Mouse (Mus musculus) C2C12 (cell line): ENCODE results near the gene Apc2. TPM values are rescaled to one million over a fixed set of nuclear protein-coding genes. Genes with fewer than 3 reads are reported as not detected.

Experiments used
- H3K27me3 ChIP-seq: one replicate; pipeline ENCODE4 v1.6.1; 2011; ENCODE audit not compliant: control insufficient read depth, insufficient read depth, insufficient read length
- H3K36me3 ChIP-seq: one replicate; pipeline ENCODE4 v1.6.1; 2011; ENCODE audit not compliant: control insufficient read depth, insufficient read depth
- H3K4me3 ChIP-seq: one replicate; pipeline ENCODE4 v1.5.1; 2011; ENCODE audit warnings: mild to moderate bottlenecking, control low read depth; ENCODE audit not compliant: poor library complexity, insufficient read depth, severe bottlenecking
- H3K79me2 ChIP-seq: one replicate; pipeline ENCODE4 v1.6.1; 2011; ENCODE audit not compliant: control insufficient read depth, insufficient read depth
- H3K79me3 ChIP-seq: one replicate; pipeline ENCODE4 v1.6.1; 2011; ENCODE audit warnings: low read depth, control low read depth
- H3ac ChIP-seq: one replicate; pipeline ENCODE3; 2011; ENCODE audit warnings: low read depth; ENCODE audit not compliant: control insufficient read depth, insufficient read length
- CEBPB ChIP-seq: IDR thresholded peaks from one replicate; pipeline ENCODE4 v1.6.1; 2011; ENCODE audit warnings: low read depth, mild to moderate bottlenecking, control low read depth, moderate library complexity
- CTCF ChIP-seq: IDR thresholded peaks from one replicate; pipeline ENCODE4 v1.5.1; 2011; ENCODE audit not compliant: control insufficient read depth, insufficient read depth, insufficient read length
- FOSL1 ChIP-seq: IDR thresholded peaks from one replicate; pipeline ENCODE4 v1.8.0; 2011; ENCODE audit warnings: mild to moderate bottlenecking, low read length; ENCODE audit not compliant: poor library complexity, insufficient read depth, severe bottlenecking
- MAX ChIP-seq: IDR thresholded peaks from one replicate; pipeline ENCODE4 v1.6.1; 2011; ENCODE audit warnings: mild to moderate bottlenecking, control low read depth
- MYOD1 ChIP-seq: IDR thresholded peaks from one replicate; pipeline ENCODE4 v1.6.1; 2011; ENCODE audit warnings: low read depth; ENCODE audit not compliant: control insufficient read depth, insufficient read length
- MYOG ChIP-seq: IDR thresholded peaks from one replicate; pipeline ENCODE4 v1.6.1; 2011; ENCODE audit not compliant: control insufficient read depth, insufficient read length; ENCODE audit errors: extremely low read depth
- USF1 ChIP-seq: IDR thresholded peaks from one replicate; pipeline ENCODE4 v1.6.1; 2011; ENCODE audit warnings: low read depth, mild to moderate bottlenecking, control low read depth, moderate library complexity
- polyA plus RNA-seq: library from polyadenylated mRNA; unstranded; fragments of >200 nt; fragmentation: generic; extraction: Trizol; gene quantifications from one replicate; pipeline ENCODE4 v1.2.1, GENCODE M21; 2012; ENCODE audit warnings: missing spikeins

The Apc2 gene
- polyA plus RNA-seq, 1 experiment, result 0.20 TPM

DNA sequence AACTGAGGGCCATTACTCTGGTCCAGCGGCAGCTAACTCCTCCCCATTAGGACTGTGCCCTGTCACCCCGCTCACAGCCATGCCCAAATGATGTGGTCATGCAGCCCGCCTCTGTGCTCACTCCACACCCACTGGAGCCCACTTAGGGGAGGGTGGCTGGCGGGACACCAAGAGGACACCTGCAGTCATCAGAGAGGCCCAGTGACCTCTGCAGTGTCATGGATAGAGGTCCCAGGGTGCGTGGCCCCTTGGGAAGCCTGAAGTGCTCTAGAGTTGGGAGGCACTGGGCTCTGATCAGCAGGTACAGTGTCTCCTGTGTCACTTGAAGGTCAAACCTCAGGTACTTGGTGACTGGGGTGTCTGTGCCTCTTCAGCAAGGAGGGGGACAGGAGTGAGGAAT lies 1.0 kb downstream of the Apc2 start:
- Histone ChIP-seq H3K4me3 (no peak overlapping the region), H3K27me3 (peaks cover 31% of the 10 kb centered on the region)

GRCm38 (mm10) chr10:80297526-80298133 lies 1.9 kb downstream of the Apc2 start:
- Histone ChIP-seq H3ac (no peak overlapping the region), H3K36me3 (peaks cover 29% of the 10 kb centered on the region), H3K4me3 (no peak overlapping the region), H3K79me2 (peaks cover 26% of the 10 kb centered on the region), H3K27me3 (peaks cover 31% of the 10 kb centered on the region), H3K79me3 (peaks cover 15% of the 10 kb centered on the region)
- no peak for TF ChIP-seq CTCF
- TF ChIP-seq MYOD1, result no peak

More for the DNA sequence above, 1.0 kb downstream of the Apc2 start:
- peaks cover 17% of the 10 kb centered on the region for H3K79me3 ChIP-seq
- peaks cover 31% of the 10 kb centered on the region for H3K79me2 ChIP-seq
- peaks cover 29% of the 10 kb centered on the region for H3K36me3 ChIP-seq
- TF ChIP-seq FOSL1 (no peak), CTCF (no peak)
- H3ac ChIP-seq, result no peak overlapping the region

DNA sequence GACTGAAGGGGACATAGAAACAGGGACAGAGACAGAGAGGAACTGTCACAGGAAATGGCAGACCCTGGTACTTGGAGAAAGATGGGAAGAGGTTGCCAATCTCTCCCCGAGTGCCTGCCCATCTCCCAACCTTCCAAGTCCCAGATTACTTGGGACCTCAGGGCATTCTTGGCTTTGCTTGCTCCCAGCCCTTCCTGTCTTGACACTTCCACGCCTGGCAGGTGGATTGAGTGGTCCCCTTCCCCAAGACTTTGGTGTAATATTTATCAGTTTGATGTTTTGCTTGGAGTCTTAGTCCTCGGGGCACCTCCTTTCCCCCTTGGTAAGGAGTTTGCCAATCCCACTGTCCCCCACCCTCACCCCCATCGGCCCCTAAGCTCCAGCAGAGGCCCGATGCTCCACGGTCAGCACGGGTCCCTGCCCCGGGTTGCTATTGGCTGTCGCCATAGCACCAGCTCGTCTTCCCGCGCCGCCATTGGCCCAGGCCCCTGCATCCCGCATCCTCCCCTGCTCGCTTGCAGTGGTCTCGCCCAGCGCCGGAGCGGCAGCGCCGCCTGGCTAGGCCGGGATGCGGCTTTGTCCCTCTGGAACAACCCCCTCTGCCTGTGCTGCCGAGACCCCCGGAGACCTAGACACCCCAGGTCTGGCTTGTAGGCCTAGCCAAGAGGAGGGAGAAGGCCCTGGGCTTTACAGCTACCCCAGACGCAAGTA lies 2.9 kb downstream of the Apc2 start:
- H3K27me3 ChIP-seq, result peaks cover 31% of the 10 kb centered on the region
- peaks cover 18% of the 10 kb centered on the region for H3K36me3 ChIP-seq
- H3K79me3 ChIP-seq, result peaks cover 4% of the 10 kb centered on the region
- TF ChIP-seq CTCF, result no peak
- TF ChIP-seq MYOD1, result no peak
- TF ChIP-seq MYOG, result no peak
- TF ChIP-seq CEBPB, result no peak
- TF ChIP-seq FOSL1, result no peak
- no peak for TF ChIP-seq USF1
- TF ChIP-seq MAX, result no peak
- peaks cover 15% of the 10 kb centered on the region for H3K79me2 ChIP-seq
- no peak overlapping the region for H3ac ChIP-seq
- no peak overlapping the region for H3K4me3 ChIP-seq

GRCm38 (mm10) chr10:80299301-80299700 lies 3.5 kb downstream of the Apc2 start:
- TF ChIP-seq MAX, result no peak
- TF ChIP-seq MYOG, result no peak
- no peak for TF ChIP-seq CEBPB
- no peak for TF ChIP-seq FOSL1
- no peak for TF ChIP-seq CTCF
- no peak for TF ChIP-seq MYOD1
- TF ChIP-seq USF1, result no peak
- H3K27me3 ChIP-seq, result peaks cover 31% of the 10 kb centered on the region
- H3K4me3 ChIP-seq, result no peak overlapping the region
- H3K79me2 ChIP-seq, result peaks cover 9% of the 10 kb centered on the region
- peaks cover 12% of the 10 kb centered on the region for H3K36me3 ChIP-seq
- no peaks in the 10 kb centered on the region for H3K79me3 ChIP-seq
- no peak overlapping the region for H3ac ChIP-seq

DNA sequence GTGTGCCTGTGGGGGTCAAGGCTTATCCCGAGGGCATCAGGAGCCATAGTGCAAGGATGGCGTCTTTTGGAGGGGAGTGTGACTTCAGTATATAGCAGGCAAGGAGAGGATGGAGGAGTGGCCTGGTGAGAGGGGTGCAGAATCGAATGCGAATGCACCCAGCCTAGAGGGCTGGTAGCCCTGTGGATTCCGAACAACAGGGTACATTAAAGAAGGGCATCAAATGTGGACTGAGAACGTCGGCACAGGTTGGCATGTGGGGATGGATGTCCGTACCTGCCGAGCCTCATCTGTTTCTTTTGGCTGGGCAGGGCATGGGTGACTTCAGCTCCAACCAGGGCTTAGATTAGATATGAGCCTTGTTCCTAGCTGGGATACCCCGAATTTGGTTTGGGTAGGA lies 4.0 kb downstream of the Apc2 start:
- peaks cover 4% of the 10 kb centered on the region for H3K79me2 ChIP-seq
- no peak overlapping the region for H3K4me3 ChIP-seq
- TF ChIP-seq MAX (no peak), MYOG (no peak), CTCF (no peak), USF1 (no peak), MYOD1 (no peak), FOSL1 (no peak), CEBPB (no peak)
- no peak overlapping the region for H3ac ChIP-seq
- peaks cover 7% of the 10 kb centered on the region for H3K36me3 ChIP-seq
- H3K27me3 ChIP-seq, result peaks cover 32% of the 10 kb centered on the region
- H3K79me3 ChIP-seq, result no peaks in the 10 kb centered on the region

DNA sequence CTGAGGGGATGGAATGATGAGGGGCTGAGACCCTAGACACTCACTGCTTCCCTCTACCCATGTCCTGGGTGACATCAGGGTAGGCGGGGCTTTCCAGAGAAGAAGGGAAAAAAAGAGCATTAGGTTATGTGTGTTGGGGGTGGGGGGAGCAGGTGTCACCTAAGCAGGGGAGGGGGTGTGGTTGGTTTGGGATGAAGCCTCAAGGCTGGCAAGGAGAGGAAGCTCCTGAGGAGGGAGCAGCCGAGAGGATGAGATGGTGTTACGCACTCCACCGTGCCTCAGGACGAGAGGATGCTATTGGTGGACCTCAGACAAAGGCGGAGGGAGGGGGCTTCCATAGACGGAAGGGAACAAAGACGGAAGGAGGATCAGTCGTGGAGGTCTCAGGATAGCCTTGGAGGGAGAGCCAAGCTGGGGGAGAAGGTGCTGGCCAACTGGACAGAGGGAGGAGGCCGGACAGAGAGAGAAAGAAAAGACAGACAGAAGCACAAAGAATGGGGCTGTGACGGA lies 5.0 kb downstream of the Apc2 start:
- H3K36me3 ChIP-seq, result no peaks in the 10 kb centered on the region
- no peaks in the 10 kb centered on the region for H3K79me2 ChIP-seq
- peaks cover 41% of the 10 kb centered on the region for H3K27me3 ChIP-seq
- H3K79me3 ChIP-seq, result no peaks in the 10 kb centered on the region
- H3K4me3 ChIP-seq, result no peak overlapping the region
- H3ac ChIP-seq, result no peak overlapping the region
- TF ChIP-seq FOSL1 (no peak), MYOD1 (no peak), USF1 (no peak), CTCF (no peak), CEBPB (no peak), MYOG (no peak), MAX (no peak)
